Mouse (Mus musculus) MEL (cell line): Measurements from ENCODE around the gene Tmem30b.

Experiments
- CHD1 ChIP-seq: IDR thresholded peaks from 2 replicates; pipeline ENCODE4 v1.6.1; 2012; ENCODE audit warnings: low read depth, mild to moderate bottlenecking, inconsistent platforms, low read length, improper control_type of control experiment
- CHD2 ChIP-seq: IDR thresholded peaks from 2 replicates; pipeline ENCODE4 v1.6.1; 2011; ENCODE audit warnings: low read length, improper control_type of control experiment
- CTCF ChIP-seq, 3 experiments: IDR thresholded peaks in 2 of 3; conservative IDR thresholded peaks in 1 of 3; 2 replicates each; pipeline ENCODE4 v1.5.1; 2011 to 2012; ENCODE audit warnings: low read length in 3 of 3, low read depth in 2 of 3, mild to moderate bottlenecking in 2 of 3, improper control_type of control experiment in 1 of 3, inconsistent platforms in 1 of 3, mixed read lengths in 1 of 3, moderate library complexity in 1 of 3; ENCODE audit not compliant: control insufficient read depth in 1 of 3, insufficient read depth in 1 of 3, poor library complexity in 1 of 3, severe bottlenecking in 1 of 3
- GATA1 ChIP-seq: IDR thresholded peaks from 2 replicates; pipeline ENCODE4 v1.6.1; 2011; ENCODE audit warnings: low read depth, low read length, improper control_type of control experiment
- JUND ChIP-seq: IDR thresholded peaks from 2 replicates; pipeline ENCODE4 v1.6.1; 2011; ENCODE audit warnings: low read depth, mild to moderate bottlenecking, improper control_type of control experiment, low read length
- MAX ChIP-seq: IDR thresholded peaks from 2 replicates; pipeline ENCODE4 v1.6.1; 2011; ENCODE audit warnings: low read length, improper control_type of control experiment
- MEF2A ChIP-seq: IDR thresholded peaks from 2 replicates; pipeline ENCODE4 v1.6.1; 2014; ENCODE audit warnings: low read depth, mild to moderate bottlenecking, inconsistent platforms, low read length, improper control_type of control experiment; ENCODE audit not compliant: poor library complexity, insufficient replicate concordance, severe bottlenecking; ENCODE audit errors: extremely low read depth
- POLR2A ChIP-seq, 2 experiments: IDR thresholded peaks; 2 replicates each; pipeline ENCODE4 v1.6.1; 2011 to 2012; ENCODE audit warnings: low read length in 2 of 2, mild to moderate bottlenecking in 2 of 2, control low read depth in 1 of 2, improper control_type of control experiment in 1 of 2, low read depth in 1 of 2, moderate library complexity in 1 of 2; ENCODE audit not compliant: control insufficient read depth in 1 of 2, insufficient read depth in 1 of 2, poor library complexity in 1 of 2
- SIN3A ChIP-seq: IDR thresholded peaks from 2 replicates; pipeline ENCODE4 v1.6.1; 2012; ENCODE audit warnings: low read length, improper control_type of control experiment, inconsistent platforms
- TAL1 ChIP-seq: IDR thresholded peaks from 2 replicates; pipeline ENCODE4 v1.6.1; 2012; ENCODE audit warnings: mild to moderate bottlenecking, inconsistent platforms, low read length, moderate library complexity, mixed read lengths
- ZC3H11A ChIP-seq: IDR thresholded peaks from 2 replicates; pipeline ENCODE4 v1.6.1; 2012; ENCODE audit warnings: low read depth, mild to moderate bottlenecking, inconsistent platforms, low read length, improper control_type of control experiment
- ZNF384 ChIP-seq: IDR thresholded peaks from 2 replicates; pipeline ENCODE4 v1.6.1; 2012; ENCODE audit warnings: low read depth, mild to moderate bottlenecking, inconsistent platforms, low read length, improper control_type of control experiment

DNA sequence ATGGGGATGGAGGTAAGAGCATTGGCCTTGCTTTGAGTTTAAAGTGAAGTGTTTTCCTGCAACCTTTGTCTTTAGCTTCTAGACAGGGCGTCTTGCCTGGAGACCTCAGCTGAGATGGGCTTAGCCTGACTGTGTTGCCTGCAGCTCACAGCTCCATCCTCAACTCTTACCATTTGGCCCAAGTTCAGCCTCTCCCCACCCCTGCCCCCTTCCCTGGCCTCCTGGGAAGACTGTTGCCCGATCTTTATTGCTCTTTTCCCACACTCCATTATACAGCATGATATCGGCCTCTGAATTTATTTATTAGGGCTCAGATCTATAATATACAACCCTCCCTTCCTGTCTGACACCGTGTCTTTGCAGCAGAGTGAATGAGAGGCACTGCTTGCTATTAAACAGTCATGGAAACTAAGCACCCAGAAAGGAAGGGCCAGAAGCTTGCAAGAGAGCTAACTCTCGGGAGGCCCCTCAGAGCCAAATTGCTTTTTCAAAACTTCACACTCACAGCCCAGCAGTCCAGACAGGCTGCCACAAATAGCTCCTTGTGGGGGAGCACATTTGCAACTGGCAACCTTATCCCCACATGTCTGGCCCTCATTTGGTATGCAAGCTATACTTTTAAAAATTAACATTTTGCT lies 45.4 kb downstream of the Tmem30b start:
- TF ChIP-seq ZC3H11A = no peak
- TF ChIP-seq JUND = no peak
- TF ChIP-seq TAL1 = no peak
- no peak for TF ChIP-seq ZNF384
- no peak for TF ChIP-seq SIN3A
- TF ChIP-seq CHD1 = no peak
- TF ChIP-seq GATA1 = no peak
- no peak for TF ChIP-seq MEF2A
- TF ChIP-seq POLR2A (IDR thresholded peaks at IDR 0.05; ENCODE audit: control insufficient read depth in 1 of 2, insufficient read depth in 1 of 2, low read depth in 1 of 2, low read length in 2 of 2, poor library complexity in 1 of 2) = no peak
- TF ChIP-seq CTCF (IDR thresholded peaks at IDR 0.05 in 2 of 3, conservative IDR thresholded peaks at IDR 0.05 in 1 of 3; ENCODE audit: control insufficient read depth in 1 of 3, insufficient read depth in 1 of 3, low read depth in 2 of 3, low read length in 3 of 3, poor library complexity in 1 of 3, severe bottlenecking in 1 of 3) = no peak
- no peak for TF ChIP-seq CHD2
- TF ChIP-seq MAX = no peak
